Mouse (Mus musculus): ENCODE data around the gene Castor2. TPM values are rescaled to one million over a fixed set of nuclear protein-coding genes. Genes with fewer than 3 reads are reported as not detected.

Gene Castor2
- polyA plus RNA-seq, 1 experiment, result 8.4 TPM

GRCm38 (mm10) chr5:134166642-134167041 lies 67.1 kb downstream of the Castor2 start:
- H3K4me1 ChIP-seq (ENCODE audit: control insufficient read depth, insufficient read depth, insufficient read length, low read length), result no peaks in the 10 kb centered on the region
- H3K27ac ChIP-seq (replicated peaks; ENCODE audit: low read depth, low read length), result no peak overlapping the region
- H3K4me3 ChIP-seq (ENCODE audit: insufficient read depth, low read depth, low read length), result no peak overlapping the region

GRCm38 (mm10) chr5:134168033-134168432 lies 68.5 kb downstream of the Castor2 start:
- Histone ChIP-seq H3K4me1 (ENCODE audit: control insufficient read depth, insufficient read depth, insufficient read length, low read length) (no peaks in the 10 kb centered on the region), H3K27ac (replicated peaks; ENCODE audit: low read depth, low read length) (no peak overlapping the region), H3K4me3 (ENCODE audit: insufficient read depth, low read depth, low read length) (no peak overlapping the region)

- Histone ChIP-seq H3K4me1 (ENCODE audit: control insufficient read depth, insufficient read depth, insufficient read length, low read length) (no peaks in the 10 kb centered on the region), H3K4me3 (ENCODE audit: insufficient read depth, low read depth, low read length) (no peak overlapping the region), H3K27ac (replicated peaks; ENCODE audit: low read depth, low read length) (no peak overlapping the region)
Measured at GRCm38 (mm10) chr5:134169231-134169630, 69.7 kb downstream of the Castor2 start.

GRCm38 (mm10) chr5:134170167-134170566 lies 70.7 kb downstream of the Castor2 start:
- Histone ChIP-seq H3K4me1 (ENCODE audit: control insufficient read depth, insufficient read depth, insufficient read length, low read length) (no peaks in the 10 kb centered on the region), H3K27ac (replicated peaks; ENCODE audit: low read depth, low read length) (no peak overlapping the region), H3K4me3 (ENCODE audit: insufficient read depth, low read depth, low read length) (no peak overlapping the region)

GRCm38 (mm10) chr5:134173206-134173605 lies 73.7 kb downstream of the Castor2 start:
- no peak overlapping the region for H3K27ac ChIP-seq (replicated peaks; ENCODE audit: low read depth, low read length)
- H3K4me3 ChIP-seq (ENCODE audit: insufficient read depth, low read depth, low read length), result no peak overlapping the region
- H3K4me1 ChIP-seq (ENCODE audit: control insufficient read depth, insufficient read depth, insufficient read length, low read length), result no peaks in the 10 kb centered on the region

- H3K4me3 ChIP-seq (ENCODE audit: insufficient read depth, low read depth, low read length), result peak overlapping the region; percentile 84
- peak overlapping the region; percentile 68 for H3K27ac ChIP-seq (replicated peaks; ENCODE audit: low read depth, low read length)
- H3K4me1 ChIP-seq (ENCODE audit: control insufficient read depth, insufficient read depth, insufficient read length, low read length), result no peaks in the 10 kb centered on the region
Measured at GRCm38 (mm10) chr5:134175696-134176095, 76.2 kb downstream of the Castor2 start.

GRCm38 (mm10) chr5:134176169-134176881 lies 76.8 kb downstream of the Castor2 start, which contains the start of gene Rcc1l:
Gene Rcc1l (minus strand): TSS chr5:134176774.
- peak within 1 kb of the TSS; percentile 84 for H3K4me3 ChIP-seq (ENCODE audit: insufficient read depth, low read depth, low read length)
- peak within 1 kb of the TSS; percentile 68 for H3K27ac ChIP-seq (replicated peaks; ENCODE audit: low read depth, low read length)
- no peaks in the 10 kb centered on the region for H3K4me1 ChIP-seq (ENCODE audit: control insufficient read depth, insufficient read depth, insufficient read length, low read length)

GRCm38 (mm10) chr5:134178536-134178935 lies 79.0 kb downstream of the Castor2 start:
- H3K27ac ChIP-seq (replicated peaks; ENCODE audit: low read depth, low read length), result no peak overlapping the region
- H3K4me1 ChIP-seq (ENCODE audit: control insufficient read depth, insufficient read depth, insufficient read length, low read length), result peaks cover 13% of the 10 kb centered on the region
- no peak overlapping the region for H3K4me3 ChIP-seq (ENCODE audit: insufficient read depth, low read depth, low read length)

- no peak overlapping the region for H3K4me3 ChIP-seq (ENCODE audit: insufficient read depth, low read depth, low read length)
- no peak overlapping the region for H3K27ac ChIP-seq (replicated peaks; ENCODE audit: low read depth, low read length)
- peaks cover 14% of the 10 kb centered on the region for H3K4me1 ChIP-seq (ENCODE audit: control insufficient read depth, insufficient read depth, insufficient read length, low read length)
Measured at GRCm38 (mm10) chr5:134179871-134180270, 80.4 kb downstream of the Castor2 start.

GRCm38 (mm10) chr5:134182172-134182571 lies 82.7 kb downstream of the Castor2 start:
- H3K27ac ChIP-seq (replicated peaks; ENCODE audit: low read depth, low read length), result peak overlapping the region; percentile 73
- no peak overlapping the region for H3K4me3 ChIP-seq (ENCODE audit: insufficient read depth, low read depth, low read length)
- peaks cover 14% of the 10 kb centered on the region for H3K4me1 ChIP-seq (ENCODE audit: control insufficient read depth, insufficient read depth, insufficient read length, low read length)

- Histone ChIP-seq H3K27ac (replicated peaks; ENCODE audit: low read depth, low read length) (peak overlapping the region; percentile 73), H3K4me3 (ENCODE audit: insufficient read depth, low read depth, low read length) (no peak overlapping the region), H3K4me1 (ENCODE audit: control insufficient read depth, insufficient read depth, insufficient read length, low read length) (peaks cover 14% of the 10 kb centered on the region)
Measured at GRCm38 (mm10) chr5:134182735-134183134, 83.2 kb downstream of the Castor2 start.

- H3K4me3 ChIP-seq (ENCODE audit: insufficient read depth, low read depth, low read length), result peak overlapping the region; percentile 83
- H3K27ac ChIP-seq (replicated peaks; ENCODE audit: low read depth, low read length), result peak overlapping the region; percentile 46
- peaks cover 14% of the 10 kb centered on the region for H3K4me1 ChIP-seq (ENCODE audit: control insufficient read depth, insufficient read depth, insufficient read length, low read length)
Measured at GRCm38 (mm10) chr5:134183162-134183561, 83.7 kb downstream of the Castor2 start.

GRCm38 (mm10) chr5:134183880-134184808 lies 84.6 kb downstream of the Castor2 start, which contains the start of gene Gtf2ird2:
Gene Gtf2ird2 (plus strand): TSS chr5:134184019.
- Histone ChIP-seq H3K4me3 (ENCODE audit: insufficient read depth, low read depth, low read length) (peak within 1 kb of the TSS; percentile 83), H3K4me1 (ENCODE audit: control insufficient read depth, insufficient read depth, insufficient read length, low read length) (peaks cover 14% of the 10 kb centered on the region), H3K27ac (replicated peaks; ENCODE audit: low read depth, low read length) (peak within 1 kb of the TSS; percentile 73)

- Histone ChIP-seq H3K4me1 (ENCODE audit: control insufficient read depth, insufficient read depth, insufficient read length, low read length) (peaks cover 14% of the 10 kb centered on the region), H3K27ac (replicated peaks; ENCODE audit: low read depth, low read length) (no peak overlapping the region), H3K4me3 (ENCODE audit: insufficient read depth, low read depth, low read length) (no peak overlapping the region)
Measured at GRCm38 (mm10) chr5:134186059-134186458, 86.5 kb downstream of the Castor2 start.

GRCm38 (mm10) chr5:134186961-134187731 lies 87.6 kb downstream of the Castor2 start:
- Histone ChIP-seq H3K27ac (replicated peaks; ENCODE audit: low read depth, low read length) (no peak overlapping the region), H3K4me3 (ENCODE audit: insufficient read depth, low read depth, low read length) (no peak overlapping the region), H3K4me1 (ENCODE audit: control insufficient read depth, insufficient read depth, insufficient read length, low read length) (peaks cover 13% of the 10 kb centered on the region)
